Mouse (Mus musculus): Measurements from ENCODE around the gene Iqschfp.

DNA sequence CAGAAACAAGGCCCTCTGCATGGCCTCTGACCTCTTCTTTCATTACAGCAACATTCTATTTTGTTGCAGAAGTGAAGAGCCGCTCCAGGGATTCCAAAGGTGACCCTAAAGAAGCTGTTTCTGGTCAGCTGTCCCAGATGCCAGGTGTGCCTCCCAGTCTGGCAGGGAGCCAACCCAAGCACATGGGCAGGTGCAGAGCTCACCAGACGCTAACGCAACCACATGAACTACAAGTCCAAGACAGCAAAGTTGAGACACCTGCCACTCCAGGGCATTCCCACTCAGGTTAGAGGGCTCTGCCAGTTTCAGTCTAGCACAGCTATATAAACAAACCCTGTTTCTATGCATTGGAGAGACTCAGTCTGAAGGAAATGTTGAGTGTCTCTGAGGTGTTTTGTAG, 461.5 kb downstream of the Iqschfp start:
- TF ChIP-seq CTCF (IDR thresholded peaks at IDR 0.05; ENCODE audit: low read depth) (no peak), EP300 (IDR thresholded peaks at IDR 0.05; ENCODE audit: low read depth) (no peak)

Data from liver, postnatal 0 days (tissue).